Mouse (Mus musculus) ES-E14 (cell line): ENCODE measurements around the gene Rtl9. TPM values are rescaled to one million over a fixed set of nuclear protein-coding genes. Genes with fewer than 3 reads are reported as not detected.

ENCODE experiments used
- DNase-seq: peaks from one replicate; pipeline ENCODE4 v3.0.0-alpha.2; 2013; ENCODE audit warnings: low read depth, low spot score
- H3K27ac ChIP-seq: 2 replicates; pipeline ENCODE4 v1.5.1; 2012; ENCODE audit warnings: low read depth, mild to moderate bottlenecking, low read length, moderate library complexity, mixed read lengths; ENCODE audit not compliant: poor library complexity, insufficient read depth, severe bottlenecking
- H3K36me3 ChIP-seq: 2 replicates; pipeline ENCODE4 v1.6.1; 2012; ENCODE audit warnings: mild to moderate bottlenecking, low read length, moderate library complexity, mixed read lengths; ENCODE audit not compliant: control insufficient read depth, poor library complexity, insufficient read depth, severe bottlenecking
- H3K4me1 ChIP-seq, 2 experiments: fragments of 150-350 bp in 1 of 2; sonication (generic) in 1 of 2; 2 replicates each; pipeline ENCODE4 v1.6.1; 2012; ENCODE audit warnings: low read length in 2 of 2, mild to moderate bottlenecking in 1 of 2, mixed read lengths in 1 of 2; ENCODE audit not compliant: control insufficient read depth in 2 of 2, insufficient read depth in 2 of 2, poor library complexity in 1 of 2
- H3K4me3 ChIP-seq, 2 experiments: fragments of 150-350 bp in 1 of 2; sonication (generic) in 1 of 2; 2 replicates each; pipeline ENCODE4 v1.5.1; 2012; ENCODE audit warnings: low read length in 2 of 2, low read depth in 1 of 2, mild to moderate bottlenecking in 1 of 2, mixed read lengths in 1 of 2; ENCODE audit not compliant: insufficient read depth in 1 of 2, poor library complexity in 1 of 2, severe bottlenecking in 1 of 2
- H3K9ac ChIP-seq: 2 replicates; pipeline ENCODE4 v1.6.1; 2012; ENCODE audit warnings: low read depth, mild to moderate bottlenecking, low read length, mixed read lengths; ENCODE audit not compliant: poor library complexity, insufficient read depth, severe bottlenecking
- H3K9me3 ChIP-seq: fragments of 150-350 bp; sonication (generic); 2 replicates; pipeline ENCODE4 v1.6.1; 2012; ENCODE audit warnings: low read depth, mild to moderate bottlenecking, low read length; ENCODE audit not compliant: control insufficient read depth, insufficient read depth
- CHD2 ChIP-seq: IDR thresholded peaks from 2 replicates; pipeline ENCODE4 v1.6.1; 2014; ENCODE audit warnings: mild to moderate bottlenecking, low read depth, low read length, inconsistent platforms
- HCFC1 ChIP-seq: IDR thresholded peaks from 2 replicates; pipeline ENCODE4 v1.6.1; 2012; ENCODE audit warnings: low read length, inconsistent platforms, borderline replicate concordance; ENCODE audit not compliant: insufficient read depth
- MAFK ChIP-seq: IDR thresholded peaks from 2 replicates; pipeline ENCODE4 v1.6.1; 2014; ENCODE audit warnings: mild to moderate bottlenecking, low read depth, low read length, inconsistent platforms; ENCODE audit not compliant: insufficient read depth
- ZC3H11A ChIP-seq: IDR thresholded peaks from 2 replicates; pipeline ENCODE4 v1.6.1; 2012; ENCODE audit warnings: low read depth, mild to moderate bottlenecking, inconsistent platforms, low read length, borderline replicate concordance
- ZNF384 ChIP-seq: IDR thresholded peaks from 2 replicates; pipeline ENCODE4 v1.6.1; 2012; ENCODE audit warnings: low read depth, low read length, inconsistent platforms
- in situ Hi-C, 2 experiments: fragments of 600-800 bp; cut with MboI; formaldehyde crosslinking; loops; one replicate each; pipeline ENCODE4 v1.15.1; 2025; ENCODE audit warnings: low sequenced_read_pairs in 2 of 2, inconsistent platforms in 1 of 2; ENCODE audit not compliant: unreplicated experiment in 2 of 2
- total RNA-seq: library from RNA; depleted of rRNA; stranded (reverse); fragments of 300-350 nt; gene quantifications from 2 replicates; pipeline ENCODE4 v1.2.3, GENCODE M21; 2012; rRNA removed

Rtl9 gene
- total RNA-seq = not detected in 2 replicates

- Histone ChIP-seq H3K9ac (no peak within 1 kb of the TSS), H3K27ac (no peak within 1 kb of the TSS), H3K9me3 (no peaks in the 10 kb centered on the region), H3K36me3 (no peaks in the 10 kb centered on the region), H3K4me3 (no peak within 1 kb of the TSS), H3K4me1 (no peaks in the 10 kb centered on the region)
- peak; percentile 13 for DNase-seq
- TF ChIP-seq ZC3H11A (peak; percentile 50; the same call in 1 of the 2 replicates), ZNF384 (no peak), MAFK (0 out of 2 replicates have a peak, but pooled peaks have one; percentile 10)
- in situ Hi-C loops = loop anchor here in 1 of 2 experiments (10.0 kb wide), 1 partner anchor 346 kb away; no protein-coding TSS in a partner anchor
Measured at GRCm38 (mm10) chrX:143099044-143099754, at the start of gene Rtl9. TSS of gene Rtl9 (plus strand) at chrX:143099594.

- no peak overlapping the region for H3K9ac ChIP-seq
- TF ChIP-seq ZC3H11A (peak; percentile 77), MAFK (no peak)
- H3K36me3 ChIP-seq = no peaks in the 10 kb centered on the region
- no peaks in the 10 kb centered on the region for H3K9me3 ChIP-seq
- in situ Hi-C loops = loop anchor here (10.0 to 25.0 kb wide), 2 partner anchors 227 to 489 kb away; no protein-coding TSS in a partner anchor
- DNase-seq = no peak
- H3K4me1 ChIP-seq = no peaks in the 10 kb centered on the region
- H3K4me3 ChIP-seq = no peak overlapping the region
- no peak overlapping the region for H3K27ac ChIP-seq
Measured at GRCm38 (mm10) chrX:143051478-143051877, 47.9 kb upstream of the Rtl9 start.

- H3K9me3 ChIP-seq = no peaks in the 10 kb centered on the region
- no peak overlapping the region for H3K4me3 ChIP-seq
- H3K27ac ChIP-seq = no peak overlapping the region
- no peak overlapping the region for H3K9ac ChIP-seq
- in situ Hi-C loops = loop anchor here (10.0 to 25.0 kb wide), 2 partner anchors 227 to 490 kb away; no protein-coding TSS in a partner anchor
- DNase-seq = no peak
- H3K36me3 ChIP-seq = no peaks in the 10 kb centered on the region
- TF ChIP-seq HCFC1 (no peak), ZC3H11A (no peak), CHD2 (no peak), MAFK (no peak), ZNF384 (no peak)
- H3K4me1 ChIP-seq = no peaks in the 10 kb centered on the region
Measured at GRCm38 (mm10) chrX:143051921-143052320, 47.5 kb upstream of the Rtl9 start.

- Histone ChIP-seq H3K27ac (no peak overlapping the region), H3K36me3 (no peaks in the 10 kb centered on the region), H3K9ac (no peak overlapping the region), H3K4me3 (no peak overlapping the region; a peak in 1 of 4 replicates), H3K4me1 (no peaks in the 10 kb centered on the region), H3K9me3 (no peaks in the 10 kb centered on the region)
- TF ChIP-seq CHD2 (no peak), HCFC1 (no peak), ZC3H11A (peak; percentile 57; the same call in 1 of the 2 replicates), MAFK (no peak), ZNF384 (no peak)
- DNase-seq = peak; percentile 51
- in situ Hi-C loops = loop anchor here (5.0 to 25.0 kb wide), 3 partner anchors 234 to 497 kb away; no protein-coding TSS in a partner anchor
Measured at GRCm38 (mm10) chrX:143058829-143059228, 40.6 kb upstream of the Rtl9 start.

- H3K4me1 ChIP-seq = no peaks in the 10 kb centered on the region
- H3K9me3 ChIP-seq = no peaks in the 10 kb centered on the region
- TF ChIP-seq HCFC1 (no peak), ZNF384 (no peak), ZC3H11A (no peak), CHD2 (no peak), MAFK (no peak)
- H3K27ac ChIP-seq = no peak overlapping the region
- H3K36me3 ChIP-seq = no peaks in the 10 kb centered on the region
- no peak overlapping the region for H3K4me3 ChIP-seq
- no peak for DNase-seq
- no peak overlapping the region for H3K9ac ChIP-seq
- in situ Hi-C loops = loop anchor here in 1 of 2 experiments (25.0 kb wide), 1 partner anchor 500 kb away; no protein-coding TSS in a partner anchor
Measured at GRCm38 (mm10) chrX:143062641-143063355, 36.6 kb upstream of the Rtl9 start.
